Mouse (Mus musculus) stomach, embryonic 15.5 days (tissue): ENCODE results near the gene Trub2. TPM values are rescaled to one million over a fixed set of nuclear protein-coding genes. Genes with fewer than 3 reads are reported as not detected.
"Not testable (repeated sequence)": the region's sequence is repeated elsewhere in the genome, so short reads cannot be mapped to it uniquely, and the experiment has no call there.

Experiments
- ATAC-seq: fragments of 200-750 bp; cut with Nextera tagmentation; 2 replicates; pipeline ENCODE4 v1.8.0; 2017; ENCODE audit warnings: low read depth, moderate number of reproducible peaks, moderate TSS enrichment; ENCODE audit not compliant: insufficient read depth, low FRiP score
- H3K27ac ChIP-seq: fragments of 300-500 bp; sonication (generic); 2 replicates; pipeline ENCODE4 v1.5.1; 2015; ENCODE audit warnings: mild to moderate bottlenecking, inconsistent platforms
- H3K27me3 ChIP-seq: fragments of 300-500 bp; sonication (generic); replicated peaks from 2 replicates; pipeline ENCODE4 v1.6.1; 2015; ENCODE audit warnings: inconsistent platforms
- H3K36me3 ChIP-seq: fragments of 300-500 bp; sonication (generic); 2 replicates; pipeline ENCODE4 v1.6.1; 2015; ENCODE audit warnings: inconsistent platforms
- H3K4me1 ChIP-seq: fragments of 300-500 bp; sonication (generic); 2 replicates; pipeline ENCODE4 v1.6.1; 2015; ENCODE audit warnings: inconsistent platforms
- H3K4me2 ChIP-seq: fragments of 300-500 bp; sonication (generic); 2 replicates; pipeline ENCODE4 v1.6.1; 2015; ENCODE audit warnings: mild to moderate bottlenecking, inconsistent platforms
- H3K4me3 ChIP-seq: fragments of 300-500 bp; sonication (generic); replicated peaks from 2 replicates; pipeline ENCODE4 v1.5.1; 2015; ENCODE audit warnings: inconsistent platforms
- H3K9ac ChIP-seq: fragments of 300-500 bp; sonication (generic); 2 replicates; pipeline ENCODE4 v1.6.1; 2015; ENCODE audit warnings: inconsistent platforms
- H3K9me3 ChIP-seq: fragments of 300-500 bp; sonication (generic); 2 replicates; pipeline ENCODE4 v1.6.1; 2016; ENCODE audit warnings: inconsistent platforms
- WGBS: fragments of 180-500 bp; shearing (Covaris S2); methylation state at CpG from one replicate; pipeline ENCODE4 v1.1.7; 2015; 5-methylcytosine and 5-hydroxymethylcytosine counted together
- polyA plus RNA-seq: library from polyadenylated mRNA; unstranded; fragments of >200 nt; fragmentation: Nextera tagmentation; extraction: Ambion mirVana; gene quantifications from 2 replicates; pipeline ENCODE4 v1.2.1, GENCODE M21; 2015

The Trub2 gene
- polyA plus RNA-seq, 1 experiment from 2014 or later, result 32.2 TPM

DNA sequence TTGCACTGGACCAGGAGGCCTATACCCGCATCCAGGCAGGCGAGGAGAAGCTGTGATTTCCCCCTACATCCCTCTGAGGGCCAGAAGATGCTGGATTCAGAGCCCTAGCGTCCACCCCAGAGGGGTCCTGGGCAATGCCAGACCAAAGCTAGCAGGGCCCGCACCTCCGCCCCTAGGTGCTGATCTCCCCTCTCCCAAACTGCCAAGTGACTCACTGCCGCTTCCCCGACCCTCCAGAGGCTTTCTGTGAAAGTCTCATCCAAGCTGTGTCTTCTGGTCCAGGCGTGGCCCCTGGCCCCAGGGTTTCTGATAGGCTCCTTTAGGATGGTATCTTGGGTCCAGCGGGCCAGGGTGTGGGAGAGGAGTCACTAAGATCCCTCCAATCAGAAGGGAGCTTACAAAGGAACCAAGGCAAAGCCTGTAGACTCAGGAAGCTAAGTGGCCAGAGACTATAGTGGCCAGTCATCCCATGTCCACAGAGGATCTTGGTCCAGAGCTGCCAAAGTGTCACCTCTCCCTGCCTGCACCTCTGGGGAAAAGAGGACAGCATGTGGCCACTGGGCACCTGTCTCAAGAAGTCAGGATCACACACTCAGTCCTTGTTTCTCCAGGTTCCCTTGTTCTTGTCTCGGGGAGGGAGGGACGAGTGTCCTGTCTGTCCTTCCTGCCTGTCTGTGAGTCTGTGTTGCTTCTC, 27.5 kb upstream of the Trub2 start:
- H3K9ac ChIP-seq, result no peak overlapping the region
- no peak for ATAC-seq
- peaks cover 34% of the 10 kb centered on the region for H3K36me3 ChIP-seq

DNA sequence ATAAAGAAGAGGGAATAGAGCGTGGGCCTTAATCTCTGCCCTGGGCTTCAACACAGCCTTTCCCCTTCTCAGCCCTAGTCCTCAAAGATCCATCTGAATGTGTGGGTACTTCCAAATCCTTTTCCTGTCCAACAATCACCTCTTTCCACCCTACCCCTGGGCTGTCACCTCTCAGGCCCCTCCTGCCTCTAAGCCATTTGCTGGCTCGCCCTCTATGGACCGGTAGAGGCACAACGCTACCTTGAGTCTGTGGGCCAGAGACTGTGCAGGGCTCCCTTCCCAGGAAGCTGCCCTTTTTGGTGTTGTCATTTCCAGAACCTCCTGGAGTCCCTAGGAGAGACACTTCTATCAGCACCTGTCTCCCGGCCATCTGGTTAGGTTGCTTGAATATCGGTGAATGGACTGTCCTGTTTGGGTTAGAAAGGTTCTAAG, 15.1 kb upstream of the Trub2 start:
- H3K4me1 ChIP-seq, result peaks cover 9% of the 10 kb centered on the region; the same call in 1 of the 2 replicates
- WGBS, result 21% methylated on average over 6 of the region's 6 CpGs
- peak; percentile 33; the same call in 1 of the 2 replicates for ATAC-seq
- H3K27me3 ChIP-seq, result no peaks in the 10 kb centered on the region
- H3K9me3 ChIP-seq, result no peaks in the 10 kb centered on the region
- H3K4me2 ChIP-seq, result peak overlapping the region; percentile 81
- peaks cover 27% of the 10 kb centered on the region for H3K36me3 ChIP-seq
- peak overlapping the region; percentile 86 for H3K4me3 ChIP-seq
- H3K27ac ChIP-seq, result no peak overlapping the region
- peak overlapping the region; percentile 83 for H3K9ac ChIP-seq

More for the DNA sequence above, 27.5 kb upstream of the Trub2 start:
- Histone ChIP-seq H3K4me1 (peaks cover 10% of the 10 kb centered on the region), H3K27ac (no peak overlapping the region), H3K27me3 (no peaks in the 10 kb centered on the region), H3K9me3 (no peaks in the 10 kb centered on the region), H3K4me3 (no peak overlapping the region), H3K4me2 (no peak overlapping the region)
- WGBS, result 85% methylated on average over 11 of the region's 11 CpGs

DNA sequence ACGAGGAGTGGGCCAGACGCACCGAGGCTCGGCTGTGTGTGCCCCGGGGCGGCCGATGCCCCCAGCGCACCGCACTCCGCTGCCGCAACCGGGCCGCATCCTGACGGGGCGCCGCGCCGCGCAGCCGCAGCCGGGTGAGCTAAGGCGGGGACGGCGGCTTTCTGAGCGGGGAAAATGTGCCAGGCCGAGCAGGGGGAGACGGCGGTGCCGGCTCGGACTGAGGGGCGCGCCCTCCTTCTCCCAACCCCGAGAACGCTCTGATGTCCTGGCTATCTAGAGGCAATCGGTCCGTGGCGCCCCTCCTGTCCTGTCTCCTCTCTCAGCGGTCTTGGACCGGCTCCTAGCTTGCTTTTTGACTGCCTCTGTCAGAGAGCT, 14.5 kb upstream of the Trub2 start:
- under 1% methylated on average over 37 of the region's 39 CpGs for WGBS
- peak; percentile 1; the same call in 1 of the 2 replicates for ATAC-seq

DNA sequence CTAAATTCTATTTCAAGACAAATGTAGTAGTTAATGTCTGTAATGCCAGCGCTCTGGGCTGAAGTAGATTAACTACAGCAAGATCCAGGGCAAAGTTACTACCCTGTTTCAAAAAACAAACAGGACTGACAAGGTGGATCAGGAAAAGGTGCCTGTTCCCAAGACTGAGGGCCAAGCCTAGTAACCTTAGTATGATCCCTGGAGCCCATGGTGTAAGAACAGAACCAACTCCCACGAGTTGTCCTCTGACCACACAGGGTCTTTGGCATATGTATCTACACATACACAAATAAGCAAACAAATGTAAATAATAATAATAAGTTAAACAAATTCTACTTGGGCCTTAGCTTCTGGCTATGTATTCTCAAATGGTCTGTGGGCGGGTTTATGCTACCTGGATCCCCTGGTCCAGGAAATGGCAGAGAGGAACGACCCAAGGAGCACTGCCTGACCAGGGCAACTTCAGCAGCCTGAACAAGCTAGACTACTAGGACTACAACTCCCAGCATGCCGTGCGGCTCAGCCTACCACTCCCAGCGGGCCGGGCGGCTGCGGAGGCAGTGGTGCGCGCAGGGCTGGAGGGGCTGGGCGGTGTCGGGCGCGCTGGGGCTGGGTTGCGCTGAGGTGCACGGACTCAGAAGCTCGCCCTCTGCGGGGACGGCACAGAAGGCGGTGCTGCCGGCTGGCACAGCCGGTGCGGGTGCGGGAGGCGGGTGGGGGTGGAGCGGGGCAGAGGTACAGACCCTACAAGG, 13.9 kb upstream of the Trub2 start, which contains the start of gene Slc27a4:
Gene Slc27a4, plus strand, starts transcription at position 560 of the 752 bp plus-strand sequence.
- ATAC-seq, result peak; percentile 98
- WGBS, result 5% methylated on average over 28 of the region's 28 CpGs
- peak within 1 kb of the TSS; percentile 86 for H3K4me3 ChIP-seq
- peaks cover 20% of the 10 kb centered on the region for H3K36me3 ChIP-seq
- H3K9me3 ChIP-seq, result no peaks in the 10 kb centered on the region
- H3K27ac ChIP-seq, result peak within 1 kb of the TSS; percentile 81
- no peaks in the 10 kb centered on the region for H3K27me3 ChIP-seq
- peaks cover 9% of the 10 kb centered on the region; the same call in 1 of the 2 replicates for H3K4me1 ChIP-seq
- peak within 1 kb of the TSS; percentile 83 for H3K9ac ChIP-seq
- peak within 1 kb of the TSS; percentile 81 for H3K4me2 ChIP-seq

More for the DNA sequence above, 14.5 kb upstream of the Trub2 start:
- peaks cover 24% of the 10 kb centered on the region for H3K36me3 ChIP-seq
- H3K4me1 ChIP-seq, result peaks cover 9% of the 10 kb centered on the region; the same call in 1 of the 2 replicates
- H3K4me2 ChIP-seq, result peak overlapping the region; percentile 81
- no peaks in the 10 kb centered on the region for H3K9me3 ChIP-seq
- peak overlapping the region; percentile 86 for H3K4me3 ChIP-seq
- H3K27me3 ChIP-seq, result no peaks in the 10 kb centered on the region
- peak overlapping the region; percentile 83 for H3K9ac ChIP-seq
- peak overlapping the region; percentile 81 for H3K27ac ChIP-seq

DNA sequence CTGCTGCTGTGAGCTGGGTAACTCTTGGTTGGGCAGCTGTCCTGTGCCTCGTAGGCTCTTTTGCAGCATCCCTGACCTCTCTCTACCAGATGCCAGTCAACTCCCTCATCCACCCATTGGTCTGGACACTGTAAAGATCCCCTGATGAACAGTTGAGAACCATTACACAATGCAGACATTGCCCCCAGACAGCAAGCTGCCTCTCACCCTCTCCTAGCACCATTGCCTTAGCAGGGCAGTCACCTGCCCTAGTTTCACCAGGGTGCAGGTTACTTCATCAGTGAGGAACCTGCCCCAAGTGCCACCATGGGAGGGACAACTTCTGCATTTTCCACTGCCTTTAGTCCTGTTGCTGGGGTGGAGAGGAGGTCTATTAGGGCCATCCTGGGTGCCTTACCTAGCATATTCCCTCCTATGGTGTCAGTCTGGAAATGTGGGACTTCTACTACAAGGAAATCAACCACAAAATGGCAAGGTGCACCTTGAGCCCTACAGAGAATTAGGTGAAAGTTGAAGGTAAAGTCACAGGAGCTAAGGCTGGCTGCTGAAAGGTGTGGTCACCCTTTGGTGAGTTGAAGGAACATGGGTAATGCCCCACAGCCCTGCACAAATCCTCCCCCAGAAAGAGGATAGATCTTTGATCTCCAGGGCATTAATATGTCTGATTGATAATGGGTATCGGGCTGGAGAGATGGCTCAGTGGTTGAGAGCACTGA, 4.6 kb upstream of the Trub2 start:
- Histone ChIP-seq H3K36me3 (peaks cover 28% of the 10 kb centered on the region), H3K9me3 (no peaks in the 10 kb centered on the region), H3K9ac (no peak overlapping the region), H3K27ac (no peak overlapping the region), H3K4me1 (0 out of 2 replicates have a peak, but pooled peaks cover 8% of the 10 kb centered on the region), H3K4me3 (no peak overlapping the region), H3K4me2 (no peak overlapping the region), H3K27me3 (no peaks in the 10 kb centered on the region)
- WGBS, result 88% methylated on average over 2 of the region's 2 CpGs
- ATAC-seq, result no peak

DNA sequence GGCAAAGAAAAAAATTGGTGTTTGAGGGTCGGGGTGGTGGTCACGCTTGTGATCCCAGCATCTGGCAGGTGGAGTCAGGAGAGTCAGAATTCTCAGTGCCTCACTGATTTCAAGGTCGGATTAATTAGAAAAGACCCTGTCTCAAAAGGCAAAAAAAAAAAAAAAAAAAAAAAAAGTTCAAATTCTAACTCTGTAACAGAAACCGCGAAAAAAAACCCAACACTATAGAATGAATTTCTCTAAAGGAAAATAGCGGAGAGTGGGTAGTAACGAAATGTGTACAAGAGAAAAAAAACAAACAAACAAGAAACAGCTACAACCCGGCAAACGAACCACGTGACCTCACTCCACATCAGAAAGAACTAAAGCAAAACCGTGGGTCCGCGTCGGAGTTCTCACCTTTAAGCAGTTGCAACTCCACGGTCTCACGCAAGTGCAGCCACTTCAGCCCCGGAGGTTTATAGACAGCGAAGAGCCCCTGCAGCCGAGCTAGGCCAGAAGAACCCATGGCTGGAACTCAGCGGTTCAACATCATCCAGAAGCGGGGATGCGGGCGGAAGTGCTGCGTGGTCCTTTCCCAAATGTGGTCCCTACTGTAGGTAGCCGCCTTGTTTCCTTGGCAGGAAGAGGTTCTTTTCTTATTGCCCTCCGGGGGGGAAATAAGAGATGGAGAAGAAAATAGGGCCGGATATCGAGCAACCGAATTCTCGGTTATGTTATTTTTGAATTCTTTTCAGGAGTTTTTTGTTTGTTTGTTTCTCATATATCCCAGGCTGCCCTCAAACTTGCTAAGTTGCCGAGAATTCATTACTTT, 991 bp downstream of the Trub2 start, which contains the start of gene Coq4:
Gene Coq4, plus strand, starts transcription at position 390 of the 814 bp plus-strand sequence.
- H3K4me1 ChIP-seq, result peaks cover 16% of the 10 kb centered on the region
- ATAC-seq, result peak; percentile 86
- H3K4me3 ChIP-seq, result peak within 1 kb of the TSS; percentile 65
- H3K9me3 ChIP-seq, result no peaks in the 10 kb centered on the region
- H3K36me3 ChIP-seq, result peaks cover 39% of the 10 kb centered on the region
- H3K4me2 ChIP-seq, result peak within 1 kb of the TSS; percentile 87
- H3K27me3 ChIP-seq, result no peaks in the 10 kb centered on the region
- peak within 1 kb of the TSS; percentile 54 for H3K9ac ChIP-seq
- WGBS, result 1% methylated on average over 31 of the region's 31 CpGs
- peak within 1 kb of the TSS; percentile 73 for H3K27ac ChIP-seq

DNA sequence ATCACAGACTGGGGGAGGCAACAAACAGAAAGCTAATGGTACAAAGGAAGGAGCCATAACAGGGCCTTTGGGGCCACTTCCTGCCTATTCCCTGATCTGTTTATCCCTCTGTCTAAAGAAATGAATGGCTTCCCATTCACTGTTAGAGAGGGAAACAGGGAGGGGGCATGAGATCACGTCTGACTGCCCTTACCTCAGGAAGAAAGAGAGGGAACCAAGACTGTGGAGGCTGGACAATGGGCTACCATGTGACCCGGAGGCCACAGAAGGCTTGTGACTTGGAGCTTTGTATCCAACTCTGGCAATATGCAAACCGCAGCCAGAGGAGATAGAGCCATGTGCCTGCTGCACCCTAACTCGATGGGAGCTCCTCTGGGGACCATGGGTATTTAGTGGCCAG, 4.0 kb downstream of the Trub2 start:
- Histone ChIP-seq H3K4me1 (peaks cover 16% of the 10 kb centered on the region), H3K4me2 (no peak overlapping the region), H3K27ac (no peak overlapping the region), H3K27me3 (no peaks in the 10 kb centered on the region), H3K36me3 (peaks cover 44% of the 10 kb centered on the region), H3K9me3 (no peaks in the 10 kb centered on the region), H3K4me3 (no peak overlapping the region), H3K9ac (no peak overlapping the region)
- no peak for ATAC-seq
- 69% methylated on average over 4 of the region's 4 CpGs for whole genome bisulfite sequencing

DNA sequence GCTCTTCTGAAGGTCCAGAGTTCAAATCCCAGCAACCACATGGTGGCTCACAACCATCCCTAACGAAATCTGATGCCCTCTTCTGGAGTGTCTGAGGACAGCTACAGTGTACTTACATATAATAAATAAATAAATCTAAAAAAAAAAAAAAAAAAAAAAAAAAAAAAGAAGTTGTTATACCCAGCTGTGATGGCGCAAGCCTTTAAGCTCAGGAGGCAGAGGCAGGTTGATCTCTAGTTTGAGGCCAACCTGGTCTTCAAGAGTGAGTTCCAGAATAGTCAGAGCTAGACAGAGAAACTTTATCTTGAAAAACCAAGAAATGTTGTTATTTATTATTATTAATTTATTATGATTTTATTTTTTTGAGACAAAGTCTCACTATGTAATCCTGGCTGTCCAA, 7.0 kb downstream of the Trub2 start:
- not testable (repeated sequence) for H3K4me3 ChIP-seq, H3K9ac ChIP-seq, ATAC-seq, H3K9me3 ChIP-seq, H3K27ac ChIP-seq, H3K4me1 ChIP-seq, H3K27me3 ChIP-seq, H3K4me2 ChIP-seq
- peaks cover 69% of the 10 kb centered on the region for H3K36me3 ChIP-seq
- WGBS, result 93% methylated on average over 2 of the region's 2 CpGs

DNA sequence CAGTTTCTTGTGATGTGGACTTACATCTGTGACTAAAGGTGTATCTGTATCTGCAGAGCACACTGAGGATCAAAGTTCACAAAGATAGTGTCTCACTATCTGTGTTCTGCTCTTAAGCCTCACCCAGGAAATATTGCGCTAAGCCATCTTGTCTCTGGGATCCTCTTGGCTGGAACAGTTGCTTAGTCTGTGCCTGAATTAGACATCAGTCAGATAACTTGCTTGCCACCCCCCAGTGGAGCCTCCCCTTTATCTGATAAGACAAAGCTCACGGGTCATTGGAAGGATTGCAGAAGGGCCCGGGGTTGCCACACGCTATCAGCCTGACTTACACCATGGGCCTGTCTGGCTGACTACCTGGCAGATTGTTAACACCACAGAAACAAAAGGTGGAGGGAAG, 15.0 kb downstream of the Trub2 start:
- peaks cover 25% of the 10 kb centered on the region for H3K36me3 ChIP-seq
- no peaks in the 10 kb centered on the region for H3K27me3 ChIP-seq
- H3K27ac ChIP-seq, result no peak overlapping the region
- H3K4me3 ChIP-seq, result no peak overlapping the region
- no peaks in the 10 kb centered on the region for H3K4me1 ChIP-seq
- H3K4me2 ChIP-seq, result no peak overlapping the region
- WGBS, result 76% methylated on average over 4 of the region's 4 CpGs
- peak; percentile 21; the same call in 1 of the 2 replicates for ATAC-seq
- no peaks in the 10 kb centered on the region for H3K9me3 ChIP-seq
- no peak overlapping the region for H3K9ac ChIP-seq

DNA sequence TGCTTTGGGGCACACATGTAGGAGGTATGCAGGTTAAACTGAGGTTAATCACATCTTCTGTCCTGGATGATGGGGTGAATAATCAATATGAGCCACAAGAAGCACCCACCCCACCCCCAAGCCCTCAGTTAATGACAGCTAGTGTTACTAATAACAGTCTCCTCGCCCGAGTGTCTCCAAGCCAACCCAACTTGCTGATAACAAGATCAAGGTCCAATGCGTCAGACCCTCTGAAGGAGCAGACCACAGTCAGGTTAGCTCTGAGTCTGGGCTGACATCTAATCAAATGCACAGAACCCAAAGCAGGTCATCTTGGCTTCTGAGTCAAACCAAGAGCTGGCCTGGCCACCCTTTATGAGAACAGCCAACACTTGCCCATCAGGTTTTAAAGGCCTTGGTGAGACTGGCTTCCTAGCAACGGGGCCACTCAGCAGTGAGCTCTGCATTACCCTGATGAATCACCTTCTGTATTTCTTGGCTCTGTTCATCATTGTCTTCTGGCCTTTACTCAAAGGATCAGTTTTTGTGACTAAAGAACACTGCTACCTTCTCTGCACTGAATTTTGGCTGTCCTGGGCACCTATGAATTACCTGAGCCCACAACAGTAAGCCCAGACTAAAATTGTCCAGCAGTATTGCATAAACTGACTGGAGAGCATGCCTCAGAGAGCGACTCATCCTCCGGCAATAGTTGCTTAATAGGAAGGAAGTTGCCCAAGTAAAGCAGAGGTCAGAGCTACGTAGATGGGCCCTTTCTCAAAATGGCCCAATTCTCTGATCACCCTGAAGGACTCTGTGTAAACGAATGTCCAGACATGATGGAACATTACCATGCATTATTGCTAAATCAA, 16.5 kb downstream of the Trub2 start:
- Histone ChIP-seq H3K9me3 (no peaks in the 10 kb centered on the region), H3K4me2 (no peak overlapping the region), H3K27ac (peak overlapping the region; percentile 27), H3K9ac (no peak overlapping the region), H3K4me3 (no peak overlapping the region), H3K27me3 (no peaks in the 10 kb centered on the region), H3K4me1 (no peaks in the 10 kb centered on the region), H3K36me3 (0 out of 2 replicates have a peak, but pooled peaks cover 10% of the 10 kb centered on the region)
- no peak for ATAC-seq
- WGBS, result 57% methylated on average over 8 of the region's 8 CpGs
